Mouse (Mus musculus) liver, embryonic 12.5 days (tissue): ENCODE measurements at regions not wholly inside any gene's neighbourhood (a gene's known extent, or its start where the extent isn't known, plus 50 kb on each side); places are given as distances from the start of the nearest gene placed in this dataset.
A peak's percentile ranks its signal among the peaks of the same experiment; 100 is the strongest.

ENCODE experiments used
- ATAC-seq: fragments of 200-750 bp; cut with Nextera tagmentation; 2 replicates; pipeline ENCODE4 v1.8.0; 2017; ENCODE audit warnings: moderate number of reproducible peaks, mild to moderate bottlenecking, moderate library complexity
- H3K27ac ChIP-seq: fragments of 300-500 bp; sonication (generic); 2 replicates; pipeline ENCODE4 v1.5.1; 2016; ENCODE audit warnings: mild to moderate bottlenecking
- H3K27me3 ChIP-seq: fragments of 300-500 bp; sonication (generic); replicated peaks from 2 replicates; pipeline ENCODE4 v1.6.1; 2016; ENCODE audit warnings: mild to moderate bottlenecking, moderate library complexity
- H3K36me3 ChIP-seq: fragments of 300-500 bp; sonication (generic); 2 replicates; pipeline ENCODE4 v1.6.1; 2016; ENCODE audit warnings: mild to moderate bottlenecking, moderate library complexity
- H3K4me1 ChIP-seq: fragments of 300-500 bp; sonication (generic); 2 replicates; pipeline ENCODE4 v1.6.1; 2016
- H3K4me2 ChIP-seq: fragments of 300-500 bp; sonication (generic); 2 replicates; pipeline ENCODE4 v1.6.1; 2016; ENCODE audit warnings: mild to moderate bottlenecking, moderate library complexity
- H3K4me3 ChIP-seq: fragments of 300-500 bp; sonication (generic); 2 replicates; pipeline ENCODE4 v1.5.1; 2016; ENCODE audit warnings: mild to moderate bottlenecking, moderate library complexity
- H3K9ac ChIP-seq: fragments of 300-500 bp; sonication (generic); 2 replicates; pipeline ENCODE4 v1.6.1; 2016; ENCODE audit warnings: mild to moderate bottlenecking, moderate library complexity
- H3K9me3 ChIP-seq: fragments of 300-500 bp; sonication (generic); replicated peaks from 2 replicates; pipeline ENCODE4 v1.6.1; 2016; ENCODE audit warnings: mild to moderate bottlenecking, moderate library complexity
- WGBS: fragments of 180-500 bp; shearing (Covaris S2); methylation state at CpG from one replicate; pipeline ENCODE4 v1.1.7; 2016; ENCODE audit not compliant: insufficient replicate concordance; 5-methylcytosine and 5-hydroxymethylcytosine counted together

GRCm38 (mm10) chr17:64382894-64383293, 51.2 kb upstream of the Pja2 start:
- Histone ChIP-seq H3K4me3 (no peak overlapping the region), H3K36me3 (no peaks in the 10 kb centered on the region), H3K9ac (no peak overlapping the region), H3K27ac (no peak overlapping the region), H3K4me2 (no peak overlapping the region), H3K9me3 (no peaks in the 10 kb centered on the region), H3K27me3 (no peaks in the 10 kb centered on the region), H3K4me1 (no peaks in the 10 kb centered on the region)
- ATAC-seq: no peak
- 78% methylated on average over 6 of the region's 6 CpGs for WGBS

- WGBS: 80% methylated on average over 11 of the region's 11 CpGs
- no peak overlapping the region for H3K4me3 ChIP-seq
- H3K9ac ChIP-seq: no peak overlapping the region
- no peaks in the 10 kb centered on the region for H3K4me1 ChIP-seq
- no peak overlapping the region for H3K27ac ChIP-seq
- H3K36me3 ChIP-seq: no peaks in the 10 kb centered on the region
- H3K9me3 ChIP-seq: no peaks in the 10 kb centered on the region
- no peaks in the 10 kb centered on the region for H3K27me3 ChIP-seq
- no peak for ATAC-seq
- H3K4me2 ChIP-seq: no peak overlapping the region
These were observed 51.9 kb upstream of the Pja2 start for GRCm38 (mm10) chr17:64383600-64383999.

- Histone ChIP-seq H3K4me2 (no peak overlapping the region), H3K27me3 (no peaks in the 10 kb centered on the region), H3K36me3 (no peaks in the 10 kb centered on the region), H3K4me1 (no peaks in the 10 kb centered on the region), H3K27ac (no peak overlapping the region), H3K9me3 (no peaks in the 10 kb centered on the region), H3K4me3 (no peak overlapping the region), H3K9ac (no peak overlapping the region)
- WGBS: 76% methylated on average over 1 of the region's 1 CpGs
- no peak for ATAC-seq
These were observed 58.6 kb upstream of the Pja2 start for GRCm38 (mm10) chr17:64390349-64390748.

GRCm38 (mm10) chr17:64397254-64397897, 65.7 kb upstream of the Pja2 start:
- Histone ChIP-seq H3K36me3 (no peaks in the 10 kb centered on the region), H3K4me2 (peak overlapping the region; percentile 36), H3K27me3 (no peaks in the 10 kb centered on the region), H3K9me3 (no peaks in the 10 kb centered on the region), H3K9ac (no peak overlapping the region), H3K27ac (peak overlapping the region; percentile 48; the same call in 1 of the 2 replicates), H3K4me1 (no peaks in the 10 kb centered on the region), H3K4me3 (no peak overlapping the region)
- 18% methylated on average over 12 of the region's 12 CpGs for WGBS
- no peak for ATAC-seq

- H3K4me1 ChIP-seq: no peaks in the 10 kb centered on the region
- H3K9me3 ChIP-seq: no peaks in the 10 kb centered on the region
- H3K9ac ChIP-seq: no peak overlapping the region
- H3K36me3 ChIP-seq: no peaks in the 10 kb centered on the region
- no peak overlapping the region for H3K27ac ChIP-seq
- WGBS: 74% methylated on average over 9 of the region's 9 CpGs
- no peak overlapping the region for H3K4me3 ChIP-seq
- no peak overlapping the region for H3K4me2 ChIP-seq
- no peaks in the 10 kb centered on the region for H3K27me3 ChIP-seq
- ATAC-seq: no peak
These were observed 66.5 kb upstream of the Pja2 start for GRCm38 (mm10) chr17:64398114-64398692.

- Histone ChIP-seq H3K9me3 (no peaks in the 10 kb centered on the region), H3K9ac (no peak overlapping the region), H3K27ac (no peak overlapping the region), H3K36me3 (no peaks in the 10 kb centered on the region), H3K4me1 (no peaks in the 10 kb centered on the region), H3K4me2 (no peak overlapping the region), H3K4me3 (no peak overlapping the region), H3K27me3 (no peaks in the 10 kb centered on the region)
- WGBS: 29% methylated on average over 3 of the region's 3 CpGs
- ATAC-seq: no peak
These were observed 67.0 kb upstream of the Pja2 start for GRCm38 (mm10) chr17:64398708-64399107.

- no peaks in the 10 kb centered on the region for H3K9me3 ChIP-seq
- ATAC-seq: no peak
- no peaks in the 10 kb centered on the region for H3K36me3 ChIP-seq
- no peaks in the 10 kb centered on the region for H3K4me1 ChIP-seq
- WGBS: 69% methylated on average over 5 of the region's 5 CpGs
- no peak overlapping the region for H3K9ac ChIP-seq
- no peaks in the 10 kb centered on the region for H3K27me3 ChIP-seq
- H3K4me3 ChIP-seq: no peak overlapping the region
- H3K27ac ChIP-seq: no peak overlapping the region
- no peak overlapping the region for H3K4me2 ChIP-seq
These were observed 75.1 kb upstream of the Pja2 start for GRCm38 (mm10) chr17:64406742-64407254.

- ATAC-seq: no peak
- Histone ChIP-seq H3K27ac (no peak overlapping the region), H3K4me1 (no peaks in the 10 kb centered on the region), H3K27me3 (no peaks in the 10 kb centered on the region), H3K4me3 (no peak overlapping the region), H3K9ac (no peak overlapping the region), H3K36me3 (no peaks in the 10 kb centered on the region), H3K9me3 (no peaks in the 10 kb centered on the region), H3K4me2 (no peak overlapping the region)
- 68% methylated on average over 13 of the region's 13 CpGs for WGBS
These were observed 75.7 kb upstream of the Pja2 start for GRCm38 (mm10) chr17:64407255-64408011.

GRCm38 (mm10) chr17:64425811-64426210, 94.1 kb upstream of the Pja2 start:
- H3K27me3 ChIP-seq: no peaks in the 10 kb centered on the region
- no peaks in the 10 kb centered on the region for H3K36me3 ChIP-seq
- no peaks in the 10 kb centered on the region for H3K4me1 ChIP-seq
- ATAC-seq: no peak
- WGBS: 95% methylated on average over 1 of the region's 1 CpGs
- no peak overlapping the region for H3K9ac ChIP-seq
- H3K27ac ChIP-seq: no peak overlapping the region
- H3K4me3 ChIP-seq: no peak overlapping the region
- H3K9me3 ChIP-seq: no peaks in the 10 kb centered on the region
- H3K4me2 ChIP-seq: no peak overlapping the region

- WGBS: 69% methylated on average over 5 of the region's 5 CpGs
- H3K9ac ChIP-seq: no peak overlapping the region
These were observed 94.8 kb upstream of the Pja2 start for GRCm38 (mm10) chr17:64426536-64426935.

GRCm38 (mm10) chr17:64439571-64439970, 107.9 kb upstream of the Pja2 start:
- Histone ChIP-seq H3K4me2 (no peak overlapping the region), H3K4me3 (no peak overlapping the region), H3K9ac (no peak overlapping the region), H3K27me3 (no peaks in the 10 kb centered on the region), H3K27ac (no peak overlapping the region), H3K36me3 (no peaks in the 10 kb centered on the region), H3K4me1 (no peaks in the 10 kb centered on the region), H3K9me3 (no peaks in the 10 kb centered on the region)
- no peak for ATAC-seq
- whole genome bisulfite sequencing: 79% methylated on average over 1 of the region's 1 CpGs

More at GRCm38 (mm10) chr17:64426536-64426935, 94.8 kb upstream of the Pja2 start:
- no peak overlapping the region for H3K4me2 ChIP-seq
- H3K4me3 ChIP-seq: no peak overlapping the region
- H3K4me1 ChIP-seq: no peaks in the 10 kb centered on the region
- H3K36me3 ChIP-seq: no peaks in the 10 kb centered on the region
- no peaks in the 10 kb centered on the region for H3K9me3 ChIP-seq
- H3K27me3 ChIP-seq: no peaks in the 10 kb centered on the region
- no peak for ATAC-seq
- no peak overlapping the region for H3K27ac ChIP-seq

- ATAC-seq: no peak
- Histone ChIP-seq H3K9ac (no peak overlapping the region), H3K9me3 (0 out of 2 replicates have a peak, but pooled peaks cover 2% of the 10 kb centered on the region), H3K27ac (no peak overlapping the region), H3K4me1 (no peaks in the 10 kb centered on the region), H3K27me3 (no peaks in the 10 kb centered on the region), H3K36me3 (no peaks in the 10 kb centered on the region), H3K4me2 (no peak overlapping the region), H3K4me3 (no peak overlapping the region)
- WGBS: 50% methylated on average over 2 of the region's 2 CpGs
These were observed 123.0 kb upstream of the Pja2 start for GRCm38 (mm10) chr17:64454736-64455135.
